Mouse (Mus musculus): ENCODE data around the gene Phf1.

DNA sequence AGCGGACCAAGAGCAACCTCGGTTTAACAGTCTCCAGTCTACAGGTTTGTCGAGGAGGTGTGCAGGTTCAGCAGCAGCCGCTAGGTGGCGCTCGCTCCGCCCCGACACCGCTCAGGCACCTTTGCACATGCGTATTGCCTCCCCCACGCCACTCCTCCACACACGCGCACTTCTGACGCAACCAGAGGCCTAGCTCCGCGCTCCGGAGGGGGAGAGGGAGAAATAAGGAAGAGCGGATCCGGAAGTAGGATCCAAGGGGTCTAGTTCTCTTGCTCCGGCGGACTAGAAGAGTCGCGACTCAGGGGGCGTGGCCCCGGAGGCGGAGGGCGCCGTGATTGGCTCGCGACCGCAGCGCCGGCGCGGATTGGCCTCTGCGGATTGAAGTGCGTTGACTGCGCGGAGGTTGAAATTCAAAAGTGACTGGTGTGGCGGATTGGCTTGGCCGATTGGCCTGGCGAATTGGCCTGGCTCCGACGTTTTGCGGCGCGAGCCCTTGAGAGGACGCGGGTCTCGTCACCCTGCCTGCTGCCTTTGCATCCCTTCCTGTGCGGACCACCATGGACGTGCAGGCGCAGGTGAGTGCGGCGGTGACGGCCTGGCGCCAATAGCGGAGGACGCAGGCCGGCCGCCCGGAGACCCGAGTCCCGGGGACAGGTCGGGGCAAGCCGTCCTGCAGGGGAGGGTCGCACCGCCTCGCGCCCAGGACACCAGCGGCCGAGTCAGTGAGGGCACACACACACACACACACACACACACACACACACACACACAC lies 16.0 kb upstream of the Phf1 start, which contains the start of gene Kifc5b:
- TF ChIP-seq CTCF (IDR thresholded peaks at IDR 0.05; ENCODE audit: insufficient read depth, low read depth, low read length) (peak; percentile 93), POLR2A (IDR thresholded peaks at IDR 0.05; ENCODE audit: insufficient read depth, low read depth, low read length) (no peak)
